Mouse (Mus musculus): ENCODE measurements around the gene Gm17409. TPM values are rescaled to one million over a fixed set of nuclear protein-coding genes. Genes with fewer than 3 reads are reported as not detected.

Gene Gm17409
- polyA plus RNA-seq, 1 experiment from 2014 or later, result not detected

GRCm38 (mm10) chr2:58458820-58459371, 11.0 kb upstream of the Gm17409 start:
- H3K4me3 ChIP-seq, result no peak overlapping the region
- H3K36me3 ChIP-seq (replicated peaks), result peaks cover 63% of the 10 kb centered on the region
- no peak overlapping the region for H3K27ac ChIP-seq
- 85% methylated on average over 14 of the region's 14 CpGs for WGBS
- no peak for DNase-seq (ENCODE audit: extremely low spot score, low spot score)
- no peaks in the 10 kb centered on the region for H3K4me1 ChIP-seq
- H3K27me3 ChIP-seq (ENCODE audit: poor library complexity, severe bottlenecking), result no peaks in the 10 kb centered on the region
- 0 out of 2 replicates have a peak, but pooled peaks cover 3% of the 10 kb centered on the region for H3K9me3 ChIP-seq

GRCm38 (mm10) chr2:58470290-58470689, 374 bp downstream of the Gm17409 start:
- no peak overlapping the region for H3K4me3 ChIP-seq
- no peak for DNase-seq (ENCODE audit: extremely low spot score, low spot score)
- 93% methylated on average over 7 of the region's 7 CpGs for WGBS
- H3K27ac ChIP-seq, result no peak overlapping the region
- H3K27me3 ChIP-seq (ENCODE audit: poor library complexity, severe bottlenecking), result no peaks in the 10 kb centered on the region
- H3K36me3 ChIP-seq (replicated peaks), result peaks cover 62% of the 10 kb centered on the region
- peaks cover 2% of the 10 kb centered on the region; the same call in 1 of the 2 replicates for H3K4me1 ChIP-seq
- H3K9me3 ChIP-seq, result no peaks in the 10 kb centered on the region; the same call in 1 of the 2 replicates

- WGBS, result 78% methylated on average over 8 of the region's 8 CpGs
- no peak for DNase-seq (ENCODE audit: extremely low spot score, low spot score)
- Histone ChIP-seq H3K4me3 (no peak overlapping the region), H3K27me3 (ENCODE audit: poor library complexity, severe bottlenecking) (no peaks in the 10 kb centered on the region), H3K9me3 (no peaks in the 10 kb centered on the region), H3K36me3 (replicated peaks) (peaks cover 30% of the 10 kb centered on the region), H3K27ac (no peak overlapping the region), H3K4me1 (peaks cover 16% of the 10 kb centered on the region; the same call in 1 of the 2 replicates)
These were observed 5.7 kb downstream of the Gm17409 start for GRCm38 (mm10) chr2:58475578-58475977.

- Histone ChIP-seq H3K9me3 (no peaks in the 10 kb centered on the region), H3K27ac (no peak overlapping the region), H3K36me3 (replicated peaks) (peaks cover 25% of the 10 kb centered on the region), H3K4me1 (peaks cover 16% of the 10 kb centered on the region; the same call in 1 of the 2 replicates), H3K4me3 (no peak overlapping the region), H3K27me3 (ENCODE audit: poor library complexity, severe bottlenecking) (no peaks in the 10 kb centered on the region)
- DNase-seq (ENCODE audit: extremely low spot score, low spot score), result peak; percentile 79
- 65% methylated on average over 12 of the region's 12 CpGs for WGBS
These were observed 7.2 kb downstream of the Gm17409 start for GRCm38 (mm10) chr2:58476956-58477715.

GRCm38 (mm10) chr2:58478144-58478543, 8.2 kb downstream of the Gm17409 start:
- H3K27ac ChIP-seq, result no peak overlapping the region
- no peaks in the 10 kb centered on the region for H3K9me3 ChIP-seq
- no peak overlapping the region for H3K4me3 ChIP-seq
- no peak for DNase-seq (ENCODE audit: extremely low spot score, low spot score)
- peaks cover 25% of the 10 kb centered on the region for H3K36me3 ChIP-seq (replicated peaks)
- H3K27me3 ChIP-seq (ENCODE audit: poor library complexity, severe bottlenecking), result no peaks in the 10 kb centered on the region
- peaks cover 16% of the 10 kb centered on the region; the same call in 1 of the 2 replicates for H3K4me1 ChIP-seq
- 93% methylated on average over 4 of the region's 4 CpGs for WGBS

- WGBS, result 95% methylated on average over 10 of the region's 10 CpGs
- Histone ChIP-seq H3K36me3 (replicated peaks) (peaks cover 18% of the 10 kb centered on the region), H3K4me3 (no peak overlapping the region), H3K4me1 (peaks cover 22% of the 10 kb centered on the region), H3K27ac (no peak overlapping the region), H3K9me3 (no peaks in the 10 kb centered on the region), H3K27me3 (ENCODE audit: poor library complexity, severe bottlenecking) (no peaks in the 10 kb centered on the region)
- DNase-seq (ENCODE audit: extremely low spot score, low spot score), result no peak
These were observed 9.6 kb downstream of the Gm17409 start for GRCm38 (mm10) chr2:58479536-58479935.

GRCm38 (mm10) chr2:58480764-58481163, 10.8 kb downstream of the Gm17409 start:
- 90% methylated on average over 6 of the region's 6 CpGs for WGBS
- DNase-seq (ENCODE audit: extremely low spot score, low spot score), result no peak

GRCm38 (mm10) chr2:58481450-58482100, 11.7 kb downstream of the Gm17409 start:
- H3K36me3 ChIP-seq (replicated peaks), result peaks cover 17% of the 10 kb centered on the region
- no peak overlapping the region for H3K27ac ChIP-seq
- 93% methylated on average over 9 of the region's 9 CpGs for WGBS
- no peaks in the 10 kb centered on the region for H3K9me3 ChIP-seq
- H3K27me3 ChIP-seq (ENCODE audit: poor library complexity, severe bottlenecking), result no peaks in the 10 kb centered on the region
- peaks cover 29% of the 10 kb centered on the region for H3K4me1 ChIP-seq
- no peak for DNase-seq (ENCODE audit: extremely low spot score, low spot score)
- no peak overlapping the region for H3K4me3 ChIP-seq

More at GRCm38 (mm10) chr2:58480764-58481163, 10.8 kb downstream of the Gm17409 start:
- H3K4me1 ChIP-seq, result peaks cover 24% of the 10 kb centered on the region
- H3K27me3 ChIP-seq (ENCODE audit: poor library complexity, severe bottlenecking), result no peaks in the 10 kb centered on the region
- no peak overlapping the region for H3K4me3 ChIP-seq
- H3K9me3 ChIP-seq, result no peaks in the 10 kb centered on the region
- H3K27ac ChIP-seq, result no peak overlapping the region
- peaks cover 17% of the 10 kb centered on the region for H3K36me3 ChIP-seq (replicated peaks)

GRCm38 (mm10) chr2:58484284-58484965, 14.5 kb downstream of the Gm17409 start:
- Histone ChIP-seq H3K27me3 (ENCODE audit: poor library complexity, severe bottlenecking) (no peaks in the 10 kb centered on the region), H3K27ac (peak overlapping the region; percentile 53), H3K9me3 (no peaks in the 10 kb centered on the region; the same call in 1 of the 2 replicates), H3K36me3 (replicated peaks) (peaks cover 11% of the 10 kb centered on the region), H3K4me3 (no peak overlapping the region), H3K4me1 (peaks cover 43% of the 10 kb centered on the region)
- no peak for DNase-seq (ENCODE audit: extremely low spot score, low spot score)
- 80% methylated on average over 7 of the region's 7 CpGs for WGBS

- peaks cover 44% of the 10 kb centered on the region for H3K4me1 ChIP-seq
- no peak overlapping the region for H3K27ac ChIP-seq
- no peak overlapping the region for H3K4me3 ChIP-seq
- no peak for DNase-seq (ENCODE audit: extremely low spot score, low spot score)
- H3K9me3 ChIP-seq, result no peaks in the 10 kb centered on the region; the same call in 1 of the 2 replicates
- 89% methylated on average over 4 of the region's 4 CpGs for WGBS
- H3K36me3 ChIP-seq (replicated peaks), result peaks cover 13% of the 10 kb centered on the region
- H3K27me3 ChIP-seq (ENCODE audit: poor library complexity, severe bottlenecking), result no peaks in the 10 kb centered on the region
These were observed 15.2 kb downstream of the Gm17409 start for GRCm38 (mm10) chr2:58485152-58485551.

- no peak for DNase-seq (ENCODE audit: extremely low spot score, low spot score)
- peaks cover 13% of the 10 kb centered on the region for H3K36me3 ChIP-seq (replicated peaks)
- H3K4me1 ChIP-seq, result peaks cover 44% of the 10 kb centered on the region
- no peak overlapping the region for H3K27ac ChIP-seq
- H3K27me3 ChIP-seq (ENCODE audit: poor library complexity, severe bottlenecking), result no peaks in the 10 kb centered on the region
- no peak overlapping the region for H3K4me3 ChIP-seq
- 90% methylated on average over 3 of the region's 3 CpGs for WGBS
- no peaks in the 10 kb centered on the region; the same call in 1 of the 2 replicates for H3K9me3 ChIP-seq
These were observed 15.8 kb downstream of the Gm17409 start for GRCm38 (mm10) chr2:58485683-58486082.

GRCm38 (mm10) chr2:58486441-58487278, 16.7 kb downstream of the Gm17409 start:
- Histone ChIP-seq H3K4me1 (peaks cover 44% of the 10 kb centered on the region), H3K27ac (peak overlapping the region; percentile 63), H3K27me3 (ENCODE audit: poor library complexity, severe bottlenecking) (no peaks in the 10 kb centered on the region), H3K4me3 (no peak overlapping the region), H3K36me3 (replicated peaks) (peaks cover 13% of the 10 kb centered on the region), H3K9me3 (peaks cover 2% of the 10 kb centered on the region; the same call in 1 of the 2 replicates)
- 59% methylated on average over 13 of the region's 14 CpGs for WGBS
- DNase-seq (ENCODE audit: extremely low spot score, low spot score), result no peak
